Mouse (Mus musculus): Measurements from ENCODE around the gene Rhbdd1.

The Rhbdd1 gene

DNA sequence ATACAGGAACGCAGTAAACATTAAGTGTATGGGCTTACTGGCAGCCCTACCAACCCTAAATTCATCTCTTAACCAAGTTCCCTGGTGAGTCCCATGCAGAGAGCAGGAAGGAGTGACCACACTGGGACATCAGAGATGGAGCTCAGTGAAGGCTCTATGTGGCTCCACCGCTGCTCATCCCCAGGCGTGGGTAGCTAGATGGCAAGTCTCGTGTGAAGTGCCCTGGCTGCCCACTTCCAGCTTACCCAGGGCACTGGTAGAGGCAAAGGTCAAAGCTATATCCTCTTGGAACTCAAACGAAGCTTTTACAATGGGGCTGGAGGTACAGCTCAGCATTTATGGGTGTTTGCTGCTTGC is 117.4 kb downstream of the Rhbdd1 start:
- no peak for DNase-seq (ENCODE audit: low spot score)

DNA sequence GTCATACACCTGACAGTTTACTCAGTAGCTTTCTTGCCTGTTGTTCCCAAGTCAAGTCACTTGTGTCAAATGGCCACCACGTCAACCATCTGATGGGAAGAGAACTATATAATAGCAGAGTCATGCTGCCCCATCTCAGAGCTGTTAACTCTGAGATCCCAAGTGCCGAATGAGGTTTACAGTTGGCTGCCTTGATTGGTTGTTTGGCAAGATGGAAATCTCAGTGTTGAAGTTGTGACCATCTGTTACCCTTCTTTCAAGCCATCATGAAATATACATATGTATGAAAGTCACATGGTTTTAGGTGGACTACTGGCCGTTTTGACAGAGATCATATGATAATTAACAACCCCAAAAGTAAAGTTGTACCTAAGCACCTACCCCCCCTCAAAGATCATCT is 121.0 kb downstream of the Rhbdd1 start:
- DNase-seq (ENCODE audit: low spot score) = no peak

DNA sequence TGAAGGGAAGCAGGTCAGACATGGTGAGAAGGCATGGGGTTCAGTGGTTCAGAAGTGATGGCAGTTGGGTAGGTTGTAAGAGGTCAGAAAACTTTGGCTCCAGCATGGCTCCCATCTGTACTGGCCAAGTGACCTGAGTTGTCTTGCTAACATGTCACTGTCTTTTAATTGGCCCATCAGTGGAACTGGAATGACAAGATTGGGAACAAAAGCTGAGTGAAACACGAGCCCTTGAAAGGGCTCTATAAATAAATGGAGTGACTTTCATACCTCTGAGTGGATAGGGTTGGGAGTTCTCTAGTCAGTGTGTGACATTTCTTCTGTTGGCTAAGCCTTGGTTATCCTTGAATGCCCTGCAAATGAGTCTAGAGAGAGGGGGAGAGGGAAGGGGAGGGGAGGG is 123.9 kb downstream of the Rhbdd1 start:
- no peak for DNase-seq (ENCODE audit: low spot score)

DNA sequence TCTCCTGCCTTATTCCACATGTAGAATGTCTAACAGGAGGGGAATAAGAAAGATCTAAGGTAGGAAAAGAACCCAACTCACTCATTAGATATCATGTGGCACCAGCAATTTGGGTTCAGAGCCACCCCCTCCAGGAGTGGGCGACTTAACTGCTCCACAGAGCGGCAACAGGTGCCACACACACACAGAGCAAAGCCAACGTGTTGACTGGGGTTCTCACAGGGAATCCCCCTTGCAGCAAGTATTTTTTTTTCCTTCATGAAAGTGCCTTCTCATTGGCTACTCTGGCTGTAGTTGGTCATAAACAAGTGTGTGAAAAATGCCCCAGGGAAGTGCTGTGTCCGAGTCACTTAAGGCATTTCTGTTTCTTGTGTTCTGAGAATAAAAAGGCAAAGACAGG is 127.3 kb downstream of the Rhbdd1 start:
- no peak for DNase-seq (ENCODE audit: low spot score)

DNA sequence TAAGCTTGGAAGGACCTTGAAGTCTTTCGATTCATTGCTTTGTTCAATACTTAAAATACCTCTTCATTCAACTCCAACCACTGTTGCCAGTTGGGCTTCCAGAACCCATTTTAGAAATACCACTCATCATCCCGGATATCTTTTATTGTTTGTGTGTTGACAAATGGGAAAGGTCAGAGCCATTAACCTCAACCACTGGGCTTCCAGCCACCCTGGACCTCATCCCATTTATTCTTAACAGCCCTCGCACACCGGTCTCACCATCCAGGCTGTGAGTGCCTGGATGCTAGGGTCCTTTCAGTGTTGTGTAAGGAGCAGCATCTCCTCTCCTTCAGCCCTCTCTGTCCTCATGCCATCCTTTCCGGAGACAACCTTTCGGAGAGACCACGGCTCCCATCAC is 129.8 kb downstream of the Rhbdd1 start:
- DNase-seq (ENCODE audit: low spot score) = peak; percentile 19

DNA sequence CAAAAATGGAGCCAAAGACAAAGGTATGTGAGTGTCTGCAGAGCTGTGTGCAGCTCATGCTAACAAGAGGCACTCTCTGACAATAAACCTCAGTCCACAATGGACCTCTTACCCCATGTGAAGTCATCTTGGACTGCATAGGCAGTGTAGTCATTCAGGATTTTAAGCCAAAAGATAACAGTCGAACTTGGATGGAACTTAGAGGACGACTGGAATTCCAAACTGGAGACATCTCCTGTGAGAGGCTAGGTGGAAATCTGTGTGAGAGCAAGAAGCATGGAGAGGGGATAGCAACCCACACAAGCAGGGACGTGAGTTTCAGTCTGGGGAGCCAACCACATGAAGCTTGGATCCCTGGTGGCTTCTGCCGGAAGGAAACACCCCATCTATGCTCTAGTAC is 133.6 kb downstream of the Rhbdd1 start:
- DNase-seq (ENCODE audit: low spot score) = no peak

DNA sequence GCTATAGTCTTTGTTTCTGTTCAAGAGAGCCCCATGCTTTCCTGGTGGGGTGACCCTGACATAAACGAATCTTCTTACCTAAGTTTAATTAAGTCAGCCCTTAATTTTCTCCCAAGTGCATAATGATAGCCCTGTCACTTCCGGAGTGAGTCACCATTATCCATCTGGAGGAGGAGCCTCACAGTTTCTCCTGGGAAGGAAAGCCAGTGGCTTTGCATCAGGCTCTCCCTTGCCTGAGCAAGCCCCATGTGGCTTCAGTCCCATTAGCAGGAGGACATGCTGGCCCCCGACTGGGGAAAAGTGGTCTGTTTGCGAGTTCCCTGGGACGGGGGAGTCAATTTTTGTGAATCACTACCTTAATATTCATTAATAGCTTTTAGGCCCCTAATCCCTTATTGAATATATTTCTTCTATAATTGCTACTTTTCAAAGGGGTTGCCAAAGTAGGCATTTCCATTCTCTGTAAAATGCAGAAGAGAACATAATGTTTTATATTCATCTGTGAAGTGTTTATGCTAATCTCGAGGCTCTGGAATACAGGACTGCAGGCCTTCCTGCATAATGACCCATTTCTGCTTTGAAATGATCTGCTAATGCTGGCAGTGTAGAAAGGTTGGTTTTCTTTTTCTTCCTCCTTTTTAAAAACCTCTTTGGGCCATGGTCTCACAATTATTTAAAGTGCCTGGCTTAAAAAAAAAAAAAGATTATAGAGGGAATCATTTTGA is 135.8 kb downstream of the Rhbdd1 start:
- DNase-seq (ENCODE audit: low spot score) = no peak

DNA sequence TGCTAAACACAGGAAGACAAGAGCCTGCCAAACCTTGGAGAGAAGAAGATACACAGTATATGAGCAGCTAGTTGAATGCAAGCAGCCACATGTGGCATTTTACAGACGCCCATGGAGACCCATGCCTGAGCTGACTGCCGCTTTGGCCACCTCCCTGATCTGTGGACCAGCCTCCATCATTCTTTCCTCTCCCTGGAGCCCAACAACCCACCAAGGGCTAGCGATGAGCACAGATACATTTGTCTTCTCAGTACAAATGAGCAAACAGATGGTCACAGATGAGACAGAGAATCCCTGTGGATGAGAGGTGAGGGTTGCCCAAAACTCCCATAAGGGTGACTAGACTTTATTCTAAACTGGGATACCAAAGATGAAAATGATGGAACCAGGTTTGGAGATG is 137.8 kb downstream of the Rhbdd1 start:
- no peak for DNase-seq (ENCODE audit: low spot score)

DNA sequence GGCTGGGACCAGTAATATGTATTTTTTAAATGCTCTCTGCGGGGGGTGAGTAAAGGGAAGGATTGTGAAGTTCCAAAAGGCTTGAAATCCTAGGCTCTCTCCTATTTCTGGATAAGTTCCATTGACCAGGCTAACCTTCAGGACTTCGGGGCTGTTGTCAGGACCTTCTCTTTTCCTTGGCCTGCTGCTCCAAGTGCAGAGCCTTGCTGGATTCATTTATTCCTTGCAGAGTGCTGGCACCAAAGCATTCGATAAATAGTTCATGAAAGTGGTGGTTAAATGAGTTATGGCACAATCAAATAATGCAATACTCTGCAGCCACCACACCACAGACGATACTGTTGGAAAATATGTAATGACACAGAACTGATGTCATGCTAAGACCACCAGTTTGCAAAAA is 143.1 kb downstream of the Rhbdd1 start:
- DNase-seq (ENCODE audit: low spot score) = no peak

DNA sequence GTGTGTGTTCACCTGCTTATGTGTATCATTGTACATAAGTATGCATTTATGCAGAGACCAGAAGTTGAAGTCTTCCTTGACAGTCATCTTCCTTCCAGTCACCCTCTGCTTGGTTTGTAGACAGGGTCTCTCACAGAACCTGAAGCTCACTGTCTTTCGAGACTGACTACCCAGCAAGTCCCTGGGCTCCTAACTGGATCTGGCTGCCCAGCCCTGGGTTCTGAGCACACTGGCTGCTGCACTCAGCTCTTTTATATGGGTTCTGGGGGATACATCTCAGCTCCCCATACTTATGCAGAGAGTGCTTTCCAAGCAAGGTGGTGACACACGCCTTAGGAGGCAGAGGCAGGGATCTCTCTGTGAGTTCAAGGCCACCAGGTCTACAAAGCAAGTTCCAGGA is 143.7 kb downstream of the Rhbdd1 start:
- DNase-seq (ENCODE audit: low spot score) = no peak

DNA sequence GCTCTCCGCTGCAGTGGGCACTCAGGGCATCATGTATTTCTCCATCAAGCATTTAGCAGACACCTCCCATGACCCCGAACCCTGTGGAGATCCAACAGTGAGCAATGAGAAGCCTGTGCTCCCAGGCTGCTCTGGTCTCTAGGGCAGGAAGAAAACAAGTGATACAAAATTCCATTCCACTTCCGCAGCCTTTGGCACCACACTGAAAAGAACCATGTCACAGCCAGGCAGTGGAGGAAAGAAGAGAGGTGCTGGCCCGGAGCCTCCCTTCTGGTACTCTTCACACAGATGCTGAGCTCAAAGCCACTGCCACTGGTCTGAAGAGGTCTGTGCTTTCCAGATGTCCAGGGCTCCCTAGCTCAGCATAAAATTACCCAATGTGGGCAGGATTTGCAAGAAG is 144.8 kb downstream of the Rhbdd1 start:
- DNase-seq (ENCODE audit: low spot score) = no peak

DNA sequence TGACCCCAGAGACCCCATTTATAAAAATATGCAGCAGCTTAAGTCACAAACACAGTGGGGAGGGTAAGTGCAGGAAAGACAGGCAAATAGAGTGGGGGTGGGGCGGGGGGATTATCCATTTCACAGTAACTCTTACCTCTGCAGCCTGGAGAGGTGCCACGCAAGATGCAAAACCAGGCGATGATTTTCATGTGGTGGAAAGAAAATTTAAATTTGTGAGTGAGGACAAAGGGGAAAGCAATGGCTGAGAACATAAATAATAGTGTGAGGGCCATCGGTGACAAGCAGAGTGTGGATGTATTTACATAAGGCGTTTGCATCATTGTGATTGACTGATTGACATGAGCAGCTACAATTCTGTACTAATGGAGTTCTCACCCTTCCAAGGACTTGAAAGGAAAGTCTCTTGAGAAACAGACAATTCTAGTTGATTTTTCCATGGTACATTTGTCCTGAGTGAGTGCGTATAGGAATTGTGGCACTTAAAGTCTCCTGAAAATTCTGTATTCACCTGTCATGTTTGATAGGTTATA is 149.1 kb downstream of the Rhbdd1 start:
- no peak for DNase-seq (ENCODE audit: low spot score)

DNA sequence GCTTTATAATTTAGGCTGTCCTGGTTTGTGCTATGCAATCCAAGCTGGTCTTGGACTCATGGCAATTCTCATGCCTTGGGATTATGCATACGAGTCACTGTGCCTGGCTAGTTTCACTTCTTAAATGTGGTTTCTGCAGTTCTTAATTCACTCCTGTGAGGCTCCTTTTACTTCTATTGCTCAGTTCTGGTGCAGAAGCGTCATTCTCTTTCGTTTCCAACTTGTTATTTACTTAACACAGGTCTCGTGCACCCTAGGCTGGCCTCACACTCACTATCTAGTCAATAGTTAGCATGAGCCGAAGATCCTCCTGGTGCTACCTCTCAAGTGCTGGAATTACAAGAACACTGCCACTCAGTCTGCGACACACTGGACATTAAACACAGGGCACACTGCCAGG is 152.6 kb downstream of the Rhbdd1 start:
- no peak for DNase-seq (ENCODE audit: low spot score)

DNA sequence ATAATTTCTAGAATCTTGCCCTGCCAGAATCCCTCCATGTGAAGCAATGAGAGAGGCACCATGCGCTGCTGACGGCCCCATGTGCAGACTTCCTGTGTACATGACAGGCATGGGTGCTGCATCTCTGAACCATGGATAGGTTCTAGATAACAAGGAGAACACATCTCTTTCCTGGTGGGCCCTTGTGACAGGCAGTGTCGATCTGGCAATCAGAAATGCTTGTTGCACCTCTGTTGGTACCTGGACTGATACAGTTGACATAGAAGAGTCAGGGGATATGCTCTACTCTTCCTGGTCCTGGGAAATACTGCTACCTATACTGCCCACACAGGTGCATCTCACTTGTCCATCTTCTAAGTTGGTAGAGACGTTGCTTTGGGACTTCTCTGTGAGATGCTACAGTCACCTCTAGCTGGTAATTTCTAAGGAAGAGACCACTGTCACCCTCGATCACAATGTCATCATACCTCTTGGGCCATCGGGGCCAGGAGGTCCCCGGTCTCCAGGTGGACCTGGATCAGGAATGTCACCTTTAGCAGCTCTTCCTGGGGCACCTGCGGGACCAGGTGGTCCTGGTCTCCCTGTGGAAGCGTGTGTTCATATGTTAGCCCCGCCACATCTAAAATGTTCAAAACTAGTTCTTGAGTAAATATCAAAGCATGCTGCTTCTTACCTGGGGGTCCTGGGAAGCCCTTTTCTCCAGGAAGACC is 154.4 kb downstream of the Rhbdd1 start:
- DNase-seq (ENCODE audit: low spot score) = no peak

DNA sequence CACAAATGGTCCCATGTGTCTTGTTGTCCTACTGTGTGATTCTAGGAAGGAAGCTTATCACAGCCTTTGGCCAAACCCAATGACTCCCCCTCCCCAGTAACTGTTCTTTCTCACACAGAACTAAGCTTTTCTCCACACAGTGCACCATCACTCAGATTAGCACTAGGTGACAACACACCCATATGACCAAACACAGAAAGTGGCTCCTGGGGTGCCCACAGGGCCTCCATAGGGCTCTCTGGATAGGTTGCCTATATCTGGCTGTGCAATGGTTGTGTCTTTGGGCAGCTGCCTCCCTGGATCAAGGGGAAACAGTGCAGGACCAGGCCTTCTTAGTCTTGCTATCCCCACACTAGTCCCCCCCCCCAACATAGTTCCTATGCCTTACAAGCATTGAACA is 157.2 kb downstream of the Rhbdd1 start:
- DNase-seq (ENCODE audit: low spot score) = no peak

DNA sequence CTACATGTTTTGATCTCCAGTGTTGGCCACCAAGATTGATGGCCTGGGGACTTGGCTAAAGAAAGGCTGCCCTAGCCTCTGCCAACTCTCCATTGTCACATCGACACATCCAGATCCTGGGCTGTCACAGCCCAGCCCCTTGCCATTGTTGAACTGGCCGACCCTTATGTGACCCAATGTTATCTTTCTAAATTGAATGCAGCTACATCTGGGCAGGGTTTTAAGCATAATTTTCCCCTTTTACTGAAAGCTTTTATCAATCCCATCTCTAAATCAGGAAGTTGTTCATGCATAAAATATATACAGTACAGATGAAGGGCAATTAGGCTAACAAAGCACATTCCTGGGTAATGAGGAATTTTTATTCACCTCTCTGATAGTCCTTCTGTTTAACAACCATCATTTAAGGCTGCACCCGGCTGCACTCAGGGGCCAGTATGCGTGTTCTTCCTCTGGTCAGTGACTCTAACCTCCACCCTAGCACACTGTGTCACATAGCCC is 158.3 kb downstream of the Rhbdd1 start:
- DNase-seq (ENCODE audit: low spot score) = no peak

DNA sequence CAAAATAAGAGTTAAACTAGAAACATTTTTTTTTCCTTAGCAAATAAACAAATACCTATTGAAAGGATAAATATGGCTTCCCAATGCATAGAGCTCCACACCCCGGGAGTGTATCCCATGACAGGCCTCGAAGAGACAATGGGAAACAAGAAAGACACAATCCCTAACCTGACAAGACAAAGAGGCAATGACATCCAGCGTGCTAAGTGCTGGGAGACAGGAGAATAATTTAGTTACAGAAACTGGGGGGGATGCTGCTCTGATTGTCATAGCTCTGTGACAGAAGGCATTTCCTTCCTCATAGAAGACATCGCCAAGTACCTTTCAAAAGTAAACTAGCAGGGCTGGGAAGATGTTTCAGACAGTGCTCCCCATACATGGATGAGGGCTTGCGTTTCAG is 159.0 kb downstream of the Rhbdd1 start:
- DNase-seq (ENCODE audit: low spot score) = no peak

DNA sequence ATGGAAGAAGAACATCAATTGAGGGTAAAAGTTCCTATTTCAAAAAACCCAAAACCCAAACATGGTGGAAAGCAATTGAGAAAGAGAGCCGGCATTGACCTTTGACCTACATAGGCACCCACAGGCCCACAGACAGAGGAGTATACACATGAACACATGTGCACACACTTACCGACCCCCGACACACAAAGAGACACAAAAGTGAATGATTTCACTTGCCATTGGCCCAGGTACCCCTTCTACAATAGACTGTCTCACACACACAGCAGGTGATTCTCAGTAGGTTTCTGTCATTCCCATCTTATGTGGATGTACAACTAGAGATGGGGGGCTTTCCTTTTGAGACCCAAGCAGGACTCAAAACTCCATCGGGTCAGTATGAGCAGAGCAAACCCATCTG is 159.6 kb downstream of the Rhbdd1 start:
- no peak for DNase-seq (ENCODE audit: low spot score)

DNA sequence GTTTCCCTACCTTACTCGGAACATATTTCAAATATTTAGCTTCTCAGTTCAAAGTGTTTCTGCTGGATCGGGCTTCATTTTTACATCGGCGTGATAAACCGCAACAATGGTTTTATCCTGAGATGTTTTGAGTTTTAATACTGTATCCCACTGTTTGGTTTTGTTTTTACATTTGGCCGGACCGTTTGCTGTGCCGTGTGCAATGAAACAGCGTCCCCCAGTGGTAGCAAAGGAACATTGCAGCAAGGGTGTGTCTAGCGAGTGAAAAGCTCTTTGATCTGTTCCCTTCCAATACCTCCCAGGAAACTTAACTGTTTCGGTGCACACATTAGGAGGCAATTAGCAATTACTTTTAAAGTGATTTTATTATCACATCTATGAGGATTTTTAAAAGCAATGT is 160.0 kb downstream of the Rhbdd1 start:
- no peak for DNase-seq (ENCODE audit: low spot score)

DNA sequence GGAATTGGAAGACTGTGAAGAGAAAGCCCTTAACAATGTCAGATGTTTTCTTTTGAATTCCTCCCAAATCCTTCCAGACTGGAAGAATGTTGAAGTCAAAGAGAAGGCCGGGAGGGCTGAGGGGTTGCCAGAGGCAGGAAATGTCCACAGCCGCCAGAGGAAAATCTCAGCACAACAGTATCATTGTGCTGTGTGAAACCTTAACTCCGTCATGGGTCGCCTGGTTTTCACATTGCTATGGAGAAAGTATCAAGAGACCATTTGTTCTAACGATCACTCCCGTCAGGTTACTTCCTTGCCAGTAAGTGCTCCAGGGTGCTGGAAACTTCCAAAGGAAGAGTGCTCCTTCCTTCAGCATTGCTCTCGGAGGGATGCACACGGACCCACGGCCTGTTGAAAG is 160.5 kb downstream of the Rhbdd1 start:
- no peak for DNase-seq (ENCODE audit: low spot score)

DNA sequence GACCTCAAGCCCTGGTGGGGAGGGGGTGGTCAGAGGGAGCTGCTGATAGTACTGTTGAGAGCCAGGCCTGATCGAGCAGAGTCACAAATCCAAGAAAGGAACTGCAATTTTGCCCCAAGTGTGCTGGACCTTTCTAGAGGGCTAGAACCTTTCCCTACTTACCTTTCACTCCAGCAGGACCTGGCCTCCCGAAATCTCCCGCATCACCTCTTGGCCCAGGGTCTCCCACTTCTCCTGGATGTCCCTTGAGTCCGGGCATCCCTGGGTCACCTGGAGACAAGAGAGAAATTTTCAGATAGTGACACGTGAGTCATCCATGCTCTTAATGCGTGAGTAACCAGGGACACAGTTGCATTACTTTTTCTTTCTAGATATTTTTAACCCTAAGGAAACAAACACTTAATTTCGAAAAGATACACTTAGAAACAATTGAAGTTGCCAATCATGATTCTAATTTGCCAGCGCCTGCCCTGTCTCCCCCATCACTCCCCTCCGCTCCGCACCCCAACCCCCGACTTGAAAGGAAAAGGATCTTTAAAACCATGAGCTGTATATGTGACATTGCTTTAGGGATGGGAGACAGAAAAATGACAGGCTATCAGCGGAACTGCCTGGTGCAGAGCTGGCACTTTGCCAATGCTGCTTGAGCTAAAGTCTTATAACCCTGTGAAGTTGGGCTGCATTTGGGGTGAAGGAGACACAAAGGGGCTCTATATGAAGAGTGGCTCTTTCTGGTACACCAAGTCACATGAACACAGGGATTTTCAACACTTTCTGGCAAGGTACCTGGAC is 163.6 kb downstream of the Rhbdd1 start:
- DNase-seq (ENCODE audit: low spot score) = no peak

DNA sequence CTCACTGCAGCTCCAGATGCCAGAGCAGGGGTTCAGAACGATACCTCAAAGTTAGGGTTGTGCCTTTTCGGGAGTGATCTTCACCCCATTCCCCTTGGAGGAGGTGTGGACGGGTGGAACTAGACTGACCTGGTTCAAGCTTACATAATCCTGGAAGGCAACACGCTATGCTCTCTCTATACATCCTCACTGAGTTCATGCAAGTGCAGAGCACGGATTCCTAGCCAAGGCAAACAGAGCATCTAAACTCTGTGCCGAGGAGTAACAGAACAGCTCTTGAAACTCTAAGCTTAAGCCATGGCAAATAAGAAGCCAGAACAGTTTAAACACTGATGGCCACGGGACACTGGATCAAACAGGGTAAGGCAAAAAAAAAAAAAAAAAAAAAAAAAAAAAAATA is 166.1 kb downstream of the Rhbdd1 start:
- DNase-seq (ENCODE audit: low spot score) = no peak

DNA sequence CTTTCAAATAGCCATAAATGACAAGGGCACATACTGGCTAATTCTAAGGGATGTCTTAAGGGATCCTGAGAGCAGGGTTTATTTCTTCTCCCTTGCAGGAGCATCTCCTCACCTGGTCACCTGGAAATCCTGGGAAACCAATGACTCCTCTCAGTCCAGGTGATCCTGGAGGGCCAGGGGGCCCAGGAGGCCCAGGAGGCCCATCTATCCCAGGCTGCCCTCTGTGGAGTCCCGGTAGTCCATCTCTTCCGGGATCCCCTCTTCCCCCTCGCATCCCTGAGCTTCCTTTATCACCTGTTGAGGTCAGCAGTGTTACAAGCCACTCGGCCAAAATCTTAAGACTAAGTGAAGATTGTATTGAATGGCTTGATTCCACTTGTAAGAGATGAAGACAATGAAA is 170.1 kb downstream of the Rhbdd1 start:
- no peak for DNase-seq (ENCODE audit: low spot score)
